Mouse (Mus musculus) heart, postnatal 36 days (tissue): ENCODE data around the gene Aspscr1. TPM values are rescaled to one million over a fixed set of nuclear protein-coding genes. Genes with fewer than 3 reads are reported as not detected.
"Not testable (repeated sequence)": the region's sequence is repeated elsewhere in the genome, so short reads cannot be mapped to it uniquely, and the experiment has no call there.

ENCODE experiments used
- DNase-seq, 2 experiments: peaks; one replicate each; pipeline ENCODE4 v3.0.0; 2021 to 2022
- intact Hi-C: fragments of 180-260 bp; cut with DNase I; formaldehyde crosslinking; loops from one replicate; pipeline ENCODE4 v1.15.1; 2025
- microRNA-seq, 2 experiments: library from miRNA; unstranded; fragments of <30 nt; microRNA quantifications; one replicate each; pipeline ENCODE4 v1.2.0; 2021; ENCODE audit warnings: borderline number of aligned reads in 2 of 2
- total RNA-seq, 2 experiments: library from RNA; stranded (reverse); gene quantifications; 2 replicates each; pipeline ENCODE4 v1.2.3; 2021

Gene Aspscr1
- total RNA-seq, 2 experiments from 2014 or later = 42.2 to 43.0 TPM

DNA sequence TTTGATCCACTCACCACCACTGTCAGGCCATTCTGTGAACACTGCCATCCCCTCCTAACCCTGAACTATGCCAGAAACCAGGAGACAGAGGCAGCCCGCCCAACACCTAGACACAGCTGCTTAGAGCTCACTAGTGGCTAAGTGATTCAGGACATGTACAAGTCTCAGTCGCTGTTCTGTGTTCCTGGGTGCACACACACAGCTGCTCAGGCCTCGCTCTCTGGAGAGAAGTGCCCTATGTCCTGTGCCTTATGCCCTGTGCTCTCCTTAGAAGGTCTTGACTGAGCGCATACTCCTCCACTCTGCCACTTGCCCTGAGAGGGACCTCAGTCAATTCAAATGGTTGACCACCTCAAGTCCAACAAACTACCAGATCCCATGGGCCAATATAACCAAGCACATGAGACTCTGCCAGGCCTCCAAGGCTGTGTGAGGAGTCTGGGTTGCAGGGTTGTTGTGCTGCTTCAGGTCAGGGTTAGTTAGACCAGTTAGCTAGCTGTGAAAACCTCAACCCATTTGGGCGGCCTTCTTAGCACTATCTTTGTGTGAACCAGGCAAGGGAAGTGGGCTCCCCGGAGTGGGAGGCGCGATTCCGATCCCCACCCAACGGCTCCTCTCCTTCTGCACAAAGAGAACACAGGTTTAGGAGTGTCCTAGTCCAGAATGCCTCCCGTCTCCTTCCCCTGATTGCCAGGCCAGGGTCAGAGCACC, 55.9 kb downstream of the Aspscr1 start:
- intact Hi-C loops = no loop called here
- DNase-seq = no peak

DNA sequence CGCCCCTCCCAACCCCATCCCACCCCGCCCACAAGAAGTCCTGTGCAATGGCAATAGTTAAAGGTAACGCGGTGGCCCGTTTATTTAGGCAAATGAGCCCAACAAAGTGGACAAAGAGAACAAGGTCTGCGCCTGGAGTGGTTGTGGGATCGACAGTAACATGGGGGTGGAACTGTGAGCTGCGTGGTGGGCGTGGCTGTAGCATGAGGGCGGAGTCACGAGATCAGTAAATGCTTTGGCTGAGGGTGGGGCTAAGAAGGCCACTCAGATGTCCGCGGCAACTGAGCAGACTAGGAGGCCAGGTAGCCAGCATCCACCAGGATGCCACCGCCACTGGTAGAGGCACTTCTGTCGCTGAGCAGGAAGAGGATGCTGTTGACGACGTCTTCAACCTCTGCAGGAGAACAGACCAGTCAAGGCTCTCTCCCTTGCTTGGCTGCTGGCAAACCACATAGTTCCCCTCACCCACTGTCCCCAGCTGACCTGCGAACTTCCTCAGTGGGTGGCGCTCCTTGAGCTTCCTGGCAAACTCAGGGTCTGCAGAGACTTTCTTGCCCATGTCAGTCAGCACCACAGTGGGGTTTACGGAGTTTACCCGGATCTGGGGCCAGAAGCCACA, 56.8 kb downstream of the Aspscr1 start:
- peak in 1 of 2 experiments; percentile 34 for DNase-seq
- intact Hi-C loops = not testable (repeated sequence)

DNA sequence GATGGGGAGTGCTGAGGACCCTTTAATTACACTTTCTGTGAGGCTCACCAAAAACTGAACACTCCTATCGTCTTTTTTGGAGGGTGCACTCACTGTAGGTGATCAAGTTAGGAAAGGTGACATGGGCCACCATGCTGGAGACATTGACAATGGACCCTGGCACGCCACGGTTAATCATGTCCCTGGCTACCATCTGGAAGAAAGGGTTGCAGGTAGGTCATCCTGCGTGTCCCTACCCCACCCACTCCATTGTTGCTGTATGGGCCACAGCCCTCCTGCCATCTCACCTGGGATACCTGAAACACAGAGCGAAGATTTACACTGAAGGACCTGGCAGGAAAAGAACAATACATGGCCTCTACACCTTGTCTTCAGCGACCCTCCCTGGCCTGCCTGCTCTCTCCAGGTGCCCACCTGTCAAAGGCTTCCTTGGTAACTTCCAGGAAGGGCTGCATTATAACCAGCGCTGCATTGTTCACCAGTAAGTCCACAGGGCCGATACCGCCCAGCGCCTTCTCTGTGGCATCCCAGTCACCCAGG, 57.6 kb downstream of the Aspscr1 start:
- no peak for DNase-seq
- intact Hi-C loops = no loop called here

DNA sequence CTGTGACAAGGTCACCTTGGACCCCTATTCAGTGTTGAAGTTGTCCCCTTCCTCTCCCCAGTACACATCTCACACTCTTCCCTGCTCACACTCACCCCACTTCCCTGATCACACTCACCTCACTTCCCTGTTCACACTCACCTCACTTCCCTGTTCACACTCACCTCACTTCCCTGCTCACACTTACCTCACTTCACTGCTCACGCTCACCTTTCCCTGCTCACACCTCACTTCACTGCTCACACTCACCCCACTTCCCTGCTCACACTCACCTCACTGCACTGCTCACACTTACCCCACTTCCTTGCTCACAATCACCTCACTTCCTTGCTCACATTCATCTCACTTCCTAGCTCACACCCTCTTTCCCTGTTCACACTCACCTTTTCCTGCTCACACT, 58.6 kb downstream of the Aspscr1 start:
- intact Hi-C loops = no loop called here
- DNase-seq = no peak

DNA sequence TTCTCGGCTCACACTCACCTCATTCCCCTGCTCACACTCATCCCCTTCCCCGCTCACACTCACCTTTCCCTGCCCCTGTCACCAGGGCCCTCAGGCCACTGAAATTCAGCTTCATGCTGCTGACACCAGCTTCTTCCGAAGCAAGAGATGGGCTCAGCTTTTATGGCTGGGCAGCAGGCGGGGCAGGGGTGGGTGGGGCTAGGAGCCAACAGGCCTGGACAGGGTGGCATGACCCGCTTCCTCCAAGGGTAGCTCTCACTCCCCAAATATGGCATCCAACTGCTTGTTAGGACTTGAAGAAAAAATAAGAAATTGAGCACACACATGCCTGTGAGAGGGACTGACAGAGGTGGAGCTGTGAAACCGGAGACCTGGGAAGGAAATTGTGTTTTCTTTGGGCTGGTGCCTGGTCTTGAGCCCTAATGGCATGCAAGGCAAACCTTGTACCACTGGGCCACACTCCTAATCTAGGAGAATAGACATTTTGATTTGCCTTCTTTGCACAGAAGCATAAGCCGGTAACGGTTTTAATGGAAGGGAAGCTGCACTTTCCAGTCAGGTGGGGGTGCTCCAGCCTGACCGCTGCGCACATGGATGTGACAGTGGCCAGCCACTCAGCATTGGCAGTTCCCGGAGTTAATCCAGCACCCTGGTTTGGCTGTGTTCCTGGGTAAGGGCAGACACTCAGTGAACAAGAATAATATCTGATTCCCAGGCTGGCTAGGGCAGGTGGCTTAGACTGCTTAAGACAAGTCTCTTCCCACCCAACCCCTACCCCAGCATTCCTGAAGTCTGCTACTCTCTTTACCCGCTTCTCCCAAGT, 59.3 kb downstream of the Aspscr1 start, which contains the start of gene Cbr2:
TSS of gene Cbr2 (minus strand) at position 257 of the 823 bp plus-strand sequence.
- DNase-seq = peak; percentile 37 to 47
- intact Hi-C loops = no loop called here

DNA sequence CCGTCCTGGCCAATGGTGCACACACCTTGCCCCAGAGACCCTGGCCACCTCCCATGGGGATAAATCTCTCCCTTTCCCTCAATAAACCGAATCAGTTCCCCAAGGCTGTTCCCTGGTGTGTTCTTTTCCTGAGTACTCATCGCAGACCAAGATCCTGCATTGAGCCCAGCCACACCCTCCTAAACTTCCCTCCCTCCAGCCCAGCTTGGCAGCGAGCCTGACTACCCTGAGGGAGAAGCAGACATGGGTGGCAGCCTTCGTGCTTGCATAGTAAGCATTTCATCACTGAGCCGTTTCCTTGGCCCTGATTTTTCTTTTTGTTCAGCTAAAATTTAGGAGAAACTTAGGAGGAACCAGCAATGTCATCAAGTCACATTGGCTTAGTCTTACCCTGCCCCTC, 60.7 kb downstream of the Aspscr1 start:
- DNase-seq = peak in 1 of 2 experiments; percentile 50
- intact Hi-C loops = no loop called here

DNA sequence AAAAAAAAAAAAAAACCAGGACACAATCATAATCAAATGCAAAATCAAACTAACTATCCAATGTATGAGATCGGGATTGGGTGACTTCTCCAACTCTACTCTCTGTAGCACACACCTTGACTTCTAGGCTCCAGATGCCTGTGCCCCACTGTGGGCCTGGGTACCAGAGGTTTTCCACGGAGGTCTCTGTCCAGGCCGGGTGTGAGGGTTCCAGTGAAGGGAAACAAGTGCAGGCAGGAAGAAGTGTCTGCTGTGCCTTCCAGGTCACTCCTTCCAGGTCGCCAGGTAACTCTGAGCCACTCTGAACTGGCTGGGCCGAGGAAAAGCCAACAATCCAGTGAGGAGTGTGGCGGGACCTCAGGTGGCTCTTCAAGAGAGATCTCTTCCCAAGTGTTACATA, 63.7 kb downstream of the Aspscr1 start:
- intact Hi-C loops = no loop called here
- DNase-seq = no peak

DNA sequence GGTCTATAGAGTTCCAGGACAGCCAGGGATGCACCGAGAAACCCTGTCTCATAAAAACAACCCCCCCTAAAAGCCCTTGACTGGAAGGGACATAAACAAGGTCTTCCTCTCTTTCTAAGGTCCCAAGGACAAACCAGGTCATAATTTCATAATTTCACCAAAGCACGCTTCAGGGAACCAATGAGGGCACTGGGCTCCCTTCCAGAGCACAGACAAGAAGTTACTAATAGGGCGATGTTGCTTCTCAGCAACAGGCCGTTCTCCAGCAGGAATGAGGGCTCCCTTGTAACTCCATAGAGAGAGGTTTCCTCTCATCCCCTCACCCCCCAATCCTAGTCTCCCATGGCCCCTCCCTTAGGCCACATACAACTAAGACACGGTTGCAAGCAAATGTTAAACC, 68.2 kb downstream of the Aspscr1 start:
- DNase-seq = no peak
- intact Hi-C loops = no loop called here

DNA sequence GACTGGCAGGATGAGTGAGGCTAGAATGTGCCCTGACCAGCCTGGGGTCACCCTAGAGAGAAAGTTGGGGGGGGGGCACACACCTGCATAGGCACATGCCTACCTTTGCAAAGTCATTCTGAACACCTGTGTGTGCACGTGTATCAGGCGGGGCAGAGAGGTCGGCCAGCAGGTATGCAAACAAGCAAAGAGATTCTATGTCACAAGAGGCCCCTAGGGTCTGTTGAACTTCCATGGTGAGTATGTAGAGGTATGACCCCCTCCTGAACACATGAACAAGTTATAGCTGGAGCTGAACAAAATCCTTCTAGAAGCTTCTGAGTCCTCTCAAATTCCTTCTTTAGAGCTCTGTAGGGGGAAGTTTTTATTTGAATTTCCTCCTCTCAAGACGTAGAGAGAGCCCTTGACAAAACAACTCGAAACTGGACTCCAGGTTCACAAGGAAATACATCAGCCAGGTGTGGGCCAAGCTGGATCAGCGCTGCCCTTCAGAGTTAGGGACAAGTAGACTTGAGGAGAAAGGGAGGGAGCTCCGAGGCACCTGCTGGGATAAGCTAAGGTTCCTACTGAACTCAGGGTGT, 71.4 kb downstream of the Aspscr1 start:
- no peak for DNase-seq
- intact Hi-C loops = no loop called here

DNA sequence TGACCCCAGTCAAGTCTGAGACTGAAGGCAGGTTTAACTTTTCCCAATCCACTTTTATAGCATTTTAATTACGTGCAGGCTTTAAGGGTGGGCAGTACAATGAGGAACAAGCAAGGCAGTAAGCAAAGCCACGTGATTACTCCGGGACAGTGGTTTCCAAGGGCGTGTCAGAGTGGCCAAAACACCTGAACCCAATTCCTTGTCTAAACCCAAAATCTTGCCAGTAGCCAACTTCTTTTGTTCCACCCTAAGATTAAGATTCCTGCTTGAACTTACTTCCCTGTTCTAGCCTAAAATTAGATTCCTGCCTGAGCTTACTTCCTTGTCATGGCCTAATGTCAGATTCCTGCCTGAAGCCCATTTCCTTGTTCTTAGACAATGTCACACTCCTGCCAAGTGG, 75.2 kb downstream of the Aspscr1 start:
- intact Hi-C loops = loop anchor here (2.0 kb wide), 1 partner anchor 27 kb away; the partner anchor contains the start of gene Rac3
- DNase-seq = no peak

DNA sequence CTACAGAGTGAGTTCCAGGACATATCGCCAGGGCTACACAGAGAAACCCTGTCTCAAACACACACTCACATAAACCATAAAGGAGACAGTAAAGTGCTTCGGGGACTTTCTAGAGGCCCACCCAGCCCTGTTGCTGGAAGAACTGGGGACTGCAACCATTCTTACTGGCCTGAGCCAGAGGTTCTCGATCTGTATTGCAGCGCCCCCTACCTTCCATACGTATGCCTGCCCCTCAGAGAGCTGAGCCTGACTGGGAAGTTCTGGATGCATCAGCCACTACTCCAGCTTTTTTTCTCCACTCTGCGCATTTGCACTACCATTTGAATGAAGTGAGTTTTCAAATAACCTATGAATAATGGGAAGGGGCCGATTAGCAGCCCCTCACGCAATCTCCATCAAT, 76.7 kb downstream of the Aspscr1 start:
- intact Hi-C loops = loop anchor here (2.0 kb wide), 1 partner anchor 29 kb away; the partner anchor contains the start of gene Rac3

DNA sequence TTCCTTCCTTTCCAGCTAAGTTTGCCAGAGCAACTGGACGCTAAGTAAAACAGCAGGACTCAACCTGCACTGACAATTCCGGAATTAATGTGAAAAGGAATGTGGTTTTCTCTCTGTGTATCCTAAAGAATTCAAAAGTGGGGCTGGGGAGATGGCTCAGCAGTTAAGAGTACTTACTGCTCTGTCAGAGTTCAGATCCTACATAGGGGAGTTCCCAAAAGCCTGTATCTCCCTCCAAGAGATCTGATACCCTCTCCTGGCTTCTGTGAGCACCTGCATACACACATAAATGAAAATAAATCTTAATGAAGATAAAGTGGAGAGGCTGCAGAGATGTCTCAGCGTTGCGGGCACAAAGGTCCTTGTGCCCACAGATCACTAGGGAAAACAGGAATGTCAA, 78.8 kb downstream of the Aspscr1 start:
- no peak for DNase-seq
- intact Hi-C loops = no loop called here

More for the DNA sequence above, 76.7 kb downstream of the Aspscr1 start:
- peak in 1 of 2 experiments; percentile 41 for DNase-seq

Small RNAs within 50 kb of the gene (microRNA-seq; reads per million reads assigned to microRNA genes)
- gene Mir6936 = 0 to 0.67 reads per million in 2 experiments

Other genes starting within 250 kb of the Aspscr1 start
- 10 to 100 TPM; 60.4 to 62.2 TPM for gene Nploc4, start 235.3 kb upstream of the Aspscr1 start, total RNA-seq
- 1 to 10 TPM in 1 of 2 experiments, under 1 TPM in 1; 0.35 to 1.2 TPM for gene Tspan10, start 230.3 kb upstream of the Aspscr1 start, total RNA-seq
- gene Pde6g, start 219.5 kb upstream of the Aspscr1 start, total RNA-seq = under 1 TPM in 1 of 2 experiments, not detected in 1; 0.75 TPM
- gene Oxld1, start 214.9 kb upstream of the Aspscr1 start, total RNA-seq = 10 to 100 TPM; 54.1 to 61.4 TPM
- gene Ccdc137, start 214.9 kb upstream of the Aspscr1 start, total RNA-seq = 1 to 10 TPM; 5.9 to 6.4 TPM
- gene Arl16, start 205.4 kb upstream of the Aspscr1 start, total RNA-seq = 10 to 100 TPM in 1 of 2 experiments, 1 to 10 TPM in 1; 8.6 to 12.2 TPM
- 100 to 1,000 TPM; 222 to 245 TPM for gene Mrpl12, start 188.4 kb upstream of the Aspscr1 start, total RNA-seq
- 10 to 100 TPM; 13.4 to 15.0 TPM for gene Slc25a10, start 181.1 kb upstream of the Aspscr1 start, total RNA-seq
- 1 to 10 TPM in 1 of 2 experiments, under 1 TPM in 1; 0.80 to 1.2 TPM for gene Gcgr, start 142.3 kb upstream of the Aspscr1 start, total RNA-seq
- 10 to 100 TPM; 43.1 to 43.7 TPM for gene Mcrip1, start 123.2 kb upstream of the Aspscr1 start, total RNA-seq
- under 1 TPM in 1 of 2 experiments, not detected in 1; 0.67 TPM for gene Ppp1r27, start 121.8 kb upstream of the Aspscr1 start, total RNA-seq
- 100 to 1,000 TPM; 252 to 258 TPM for gene P4hb, start 99.7 kb upstream of the Aspscr1 start, total RNA-seq
- gene Arhgdia, start 91.3 kb upstream of the Aspscr1 start, total RNA-seq = 100 to 1,000 TPM; 147 to 150 TPM
- 10 to 100 TPM; 46.4 to 47.8 TPM for gene Alyref, start 74.6 kb upstream of the Aspscr1 start, total RNA-seq
- 10 to 100 TPM; 75.6 to 87.1 TPM for gene Anapc11, start 74.6 kb upstream of the Aspscr1 start, total RNA-seq
- gene Npb, start 64.5 kb upstream of the Aspscr1 start, total RNA-seq = not detected
- gene Pcyt2, start 55.0 kb upstream of the Aspscr1 start, total RNA-seq = 10 to 100 TPM; 48.2 to 54.6 TPM
- 10 to 100 TPM; 10.0 to 10.1 TPM for gene Sirt7, start 47.7 kb upstream of the Aspscr1 start, total RNA-seq
- 10 to 100 TPM; 39.3 to 43.8 TPM for gene Mafg, start 39.4 kb upstream of the Aspscr1 start, total RNA-seq
- 1 to 10 TPM; 1.2 to 1.3 TPM for gene Pycr1, start 29.2 kb upstream of the Aspscr1 start, total RNA-seq
- 10 to 100 TPM; 76.1 to 78.1 TPM for gene Myadml2, start 24.8 kb upstream of the Aspscr1 start, total RNA-seq
- not detected for gene Notum, start 11.8 kb upstream of the Aspscr1 start, total RNA-seq
- 10 to 100 TPM; 33.1 to 38.3 TPM for gene Cenpx, start 40.8 kb downstream of the Aspscr1 start, total RNA-seq
- 1 to 10 TPM; 5.3 to 7.0 TPM for gene Lrrc45, start 41.0 kb downstream of the Aspscr1 start, total RNA-seq
- gene Rac3, start 48.5 kb downstream of the Aspscr1 start, total RNA-seq = 1 to 10 TPM in 1 of 2 experiments, under 1 TPM in 1; 0.36 to 1.6 TPM
- gene Dcxr, start 54.3 kb downstream of the Aspscr1 start, total RNA-seq = 10 to 100 TPM in 1 of 2 experiments, 1 to 10 TPM in 1; 9.2 to 12.0 TPM
- gene Cbr2, start 59.1 kb downstream of the Aspscr1 start, total RNA-seq = 10 to 100 TPM; 14.4 to 19.7 TPM
- gene Hmga1b, start 89.8 kb downstream of the Aspscr1 start, total RNA-seq = 10 to 100 TPM; 22.1 to 34.1 TPM
- gene Rfng, start 111.2 kb downstream of the Aspscr1 start, total RNA-seq = 10 to 100 TPM; 11.2 to 13.3 TPM
- 10 to 100 TPM; 54.6 to 58.4 TPM for gene Gps1, start 111.3 kb downstream of the Aspscr1 start, total RNA-seq
- gene Dus1l, start 123.4 kb downstream of the Aspscr1 start, total RNA-seq = 10 to 100 TPM; 25.0 to 29.0 TPM
- 10 to 100 TPM; 17.3 to 65.9 TPM for gene Fasn, start 151.6 kb downstream of the Aspscr1 start, total RNA-seq